Mouse (Mus musculus) left cerebral cortex, adult 2 months (tissue): ENCODE measurements at regions not wholly inside any gene's neighbourhood (a gene's known extent, or its start where the extent isn't known, plus 50 kb on each side); places are given as distances from the start of the nearest gene placed in this dataset.

Experiments
- DNase-seq, 2 experiments: peaks; one replicate each; pipeline ENCODE4 v3.0.0; 2021 to 2022; ENCODE audit warnings: low spot score in 2 of 2, mixed read lengths in 1 of 2; ENCODE audit errors: extremely low spot score in 1 of 2
- H3K27ac ChIP-seq: fragments of 200-600 bp; 2 replicates; pipeline ENCODE4 v1.8.1; 2022
- H3K4me3 ChIP-seq: fragments of 200-600 bp; 2 replicates; pipeline ENCODE4 v1.8.1; 2022
- CTCF ChIP-seq: fragments of 200-600 bp; IDR thresholded peaks from 2 replicates; pipeline ENCODE4 v1.8.1; 2022; ENCODE audit warnings: antibody characterized with exemption, mild to moderate bottlenecking, moderate library complexity
- intact Hi-C: fragments of 180-260 bp; cut with DNase I; formaldehyde crosslinking; loops from one replicate; pipeline ENCODE4 v1.15.1; 2025

GRCm38 (mm10) chr1:122393660-122394355, 826.0 kb upstream of the Ddx18 start:
- intact Hi-C loops: no loop called here
- no peak; the same call in 1 of the 2 replicates for TF ChIP-seq CTCF
- Histone ChIP-seq H3K4me3 (no peak overlapping the region), H3K27ac (peak overlapping the region; percentile 29)
- DNase-seq: peak in 1 of 2 experiments; percentile 26

- DNase-seq: peak; percentile 94 to 100
- no peak overlapping the region for H3K4me3 ChIP-seq
- no peak for TF ChIP-seq CTCF
- no peak overlapping the region for H3K27ac ChIP-seq
- intact Hi-C loops: loop anchor here (5.0 to 10.0 kb wide), 2 partner anchors 312 to 560 kb away; no protein-coding TSS in a partner anchor
Observed at GRCm38 (mm10) chr1:122357015-122357414, 789.2 kb upstream of the Ddx18 start.

DNA sequence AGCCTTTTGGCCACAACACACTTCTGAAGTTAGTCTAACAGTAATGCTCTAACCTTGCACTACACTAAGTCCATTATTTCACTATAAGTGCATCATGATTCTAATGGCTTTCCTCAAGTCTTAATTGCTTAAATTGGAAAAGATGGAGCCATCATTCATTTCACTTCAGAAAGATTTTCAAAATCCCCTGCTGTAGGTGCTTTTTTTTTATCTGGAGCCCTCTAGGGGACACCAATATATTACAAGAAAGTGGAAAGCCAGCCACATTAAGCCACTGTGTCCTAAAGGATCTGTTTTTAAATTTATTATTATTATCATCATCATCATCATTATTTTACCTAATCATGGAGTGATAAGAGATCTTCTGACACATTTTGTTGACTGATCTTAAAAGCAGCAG, 783.7 kb upstream of the Ddx18 start:
- no peak overlapping the region for H3K27ac ChIP-seq
- intact Hi-C loops: loop anchor here (5.0 to 10.0 kb wide), 2 partner anchors 307 to 744 kb away; no protein-coding TSS in a partner anchor
- peak; percentile 62 for TF ChIP-seq CTCF
- H3K4me3 ChIP-seq: no peak overlapping the region
- DNase-seq: no peak

GRCm38 (mm10) chr1:122333267-122333666, 765.5 kb upstream of the Ddx18 start:
- TF ChIP-seq CTCF: no peak
- no peak for DNase-seq
- Histone ChIP-seq H3K27ac (no peak overlapping the region), H3K4me3 (no peak overlapping the region)
- intact Hi-C loops: no loop called here

- no peak overlapping the region for H3K4me3 ChIP-seq
- intact Hi-C loops: no loop called here
- no peak for TF ChIP-seq CTCF
- H3K27ac ChIP-seq: no peak overlapping the region
- no peak for DNase-seq
Observed at GRCm38 (mm10) chr1:122328276-122328675, 760.5 kb upstream of the Ddx18 start.
